In genomic region chr7:69276376-69277055, GRCm38 (mm10) we compare ENCODE assay signal across 17 mouse cellular contexts.
"Had no signal": no experiment of that assay in that cellular context is flagged by ENCODE, and none has a peak within 500 bp of the region (broad histone marks: within the 10 kb centered on the region; RNA-seq: fewer than 3 reads in every experiment).

No protein-coding gene starts in this region.

- H3K36me3 ChIP-seq: limb, embryonic 10.5 days; liver, embryonic 15.5 days; midbrain, embryonic 10.5 days; neural tube, embryonic 13.5 days had no signal

- H3K4me2 ChIP-seq: liver, embryonic 11.5 days; liver, embryonic 15.5 days; neural tube, embryonic 13.5 days had no signal

- H3K4me3 ChIP-seq: left cerebral cortex, adult 2 months; limb, embryonic 10.5 days; liver, embryonic 15.5 days; midbrain, embryonic 10.5 days; neural tube, embryonic 13.5 days had no signal

- ATAC-seq: lung, postnatal 0 days had no signal

- H3K9me3 ChIP-seq: limb, embryonic 10.5 days; liver, embryonic 15.5 days; midbrain, embryonic 10.5 days; neural tube, embryonic 13.5 days had no signal

- DNase-seq: kidney, adult 18-20 months; kidney, postnatal 10 days; kidney, postnatal 4 days; lung, adult 2 months; lung, postnatal 36 days; retina, postnatal 1 day; right cerebral cortex, postnatal 4 days; spleen, adult 18-20 months; thymus, adult 2 months; thymus, postnatal 4 days had no signal

- H3K4me1 ChIP-seq: limb, embryonic 10.5 days; liver, embryonic 15.5 days; midbrain, embryonic 10.5 days had no signal

- H3K27me3 ChIP-seq: liver, embryonic 15.5 days; neural tube, embryonic 13.5 days had no signal

- H3K27ac ChIP-seq: left cerebral cortex, adult 2 months; limb, embryonic 10.5 days; liver, embryonic 15.5 days; midbrain, embryonic 10.5 days; neural tube, embryonic 13.5 days had no signal

- H3K9ac ChIP-seq: liver, embryonic 15.5 days; neural tube, embryonic 13.5 days had no signal
